Mouse (Mus musculus): ENCODE results near the gene Mest. TPM values are rescaled to one million over a fixed set of nuclear protein-coding genes. Genes with fewer than 3 reads are reported as not detected.

The Mest gene
- 300 and 331 TPM in 2 replicates for polyA plus RNA-seq (2012; rRNA removed)

DNA sequence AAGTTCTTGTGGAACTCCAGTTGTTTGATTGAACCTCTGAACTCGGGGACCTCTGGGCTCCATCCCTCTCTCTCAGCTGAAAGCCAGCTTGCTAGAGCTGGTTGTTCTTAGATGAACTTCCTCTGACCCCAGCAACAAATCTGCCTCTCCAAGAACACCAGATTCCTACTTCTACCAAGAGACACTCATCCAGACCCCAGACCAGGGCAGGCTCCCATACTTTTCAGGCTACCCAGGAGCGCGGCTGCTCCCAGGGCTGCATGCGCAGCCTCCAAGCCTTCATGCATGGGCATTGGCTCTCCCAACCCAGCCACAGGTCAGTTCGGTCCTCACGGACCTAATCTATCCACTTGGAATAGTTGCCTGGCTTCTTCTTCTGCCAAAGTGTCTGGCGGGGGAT lies at the start of gene Mest:
Gene Mest (plus strand): TSS at position 217 of the 400 bp plus-strand sequence.

GRCm38 (mm10) chr6:30693350-30693991 lies 29.9 kb upstream of the Mest start, which contains the start of gene Cep41:
Gene Cep41, minus strand, starts transcription at chr6:30693749.

Other genes starting within 250 kb of the Mest start
- gene Tmem209, start 213.8 kb upstream of the Mest start, polyA plus RNA-seq (2012; rRNA removed) = 46.7 and 62.1 TPM in 2 replicates
- not detected in 2 replicates for gene Ssmem1, start 213.7 kb upstream of the Mest start, polyA plus RNA-seq (2012; rRNA removed)
- gene Cpa2, start 182.0 kb upstream of the Mest start, polyA plus RNA-seq (2012; rRNA removed) = 0.61 and 0.85 TPM in 2 replicates
- not detected in 2 replicates for gene Cpa4, start 155.2 kb upstream of the Mest start, polyA plus RNA-seq (2012; rRNA removed)
- not detected in 2 replicates for gene Cpa5, start 112.5 kb upstream of the Mest start, polyA plus RNA-seq (2012; rRNA removed)
- gene Cpa1, start 84.3 kb upstream of the Mest start, polyA plus RNA-seq (2012; rRNA removed) = 6.9 and 10.7 TPM in 2 replicates
- 5.2 and 7.2 TPM in 2 replicates for gene Cep41, start 29.8 kb upstream of the Mest start, polyA plus RNA-seq (2012; rRNA removed)
- gene Copg2, start 173.2 kb downstream of the Mest start, polyA plus RNA-seq (2012; rRNA removed) = 7.2 and 12.1 TPM in 2 replicates
- gene Tsga13, start 192.0 kb downstream of the Mest start, polyA plus RNA-seq (2012; rRNA removed) = not detected in 2 replicates
- gene Klf14, start 235.5 kb downstream of the Mest start, polyA plus RNA-seq (2012; rRNA removed) = 0.09 TPM in 1 of 2 replicates, not detected in the other